Mouse (Mus musculus) thymus, postnatal 0 days (tissue): ENCODE results near the gene Impdh2. TPM values are rescaled to one million over a fixed set of nuclear protein-coding genes. Genes with fewer than 3 reads are reported as not detected.

Experiments
- DNase-seq: peaks from one replicate; pipeline ENCODE4 v3.0.0-alpha.2; 2015; ENCODE audit warnings: low spot score
- polyA plus RNA-seq: library from polyadenylated mRNA; unstranded; fragments of >200 nt; fragmentation: Nextera tagmentation; extraction: Ambion mirVana; gene quantifications from 2 replicates; pipeline ENCODE4 v1.2.1, GENCODE M21; 2015

The Impdh2 gene
- polyA plus RNA-seq, 1 experiment from 2014 or later, result 161 TPM

DNA sequence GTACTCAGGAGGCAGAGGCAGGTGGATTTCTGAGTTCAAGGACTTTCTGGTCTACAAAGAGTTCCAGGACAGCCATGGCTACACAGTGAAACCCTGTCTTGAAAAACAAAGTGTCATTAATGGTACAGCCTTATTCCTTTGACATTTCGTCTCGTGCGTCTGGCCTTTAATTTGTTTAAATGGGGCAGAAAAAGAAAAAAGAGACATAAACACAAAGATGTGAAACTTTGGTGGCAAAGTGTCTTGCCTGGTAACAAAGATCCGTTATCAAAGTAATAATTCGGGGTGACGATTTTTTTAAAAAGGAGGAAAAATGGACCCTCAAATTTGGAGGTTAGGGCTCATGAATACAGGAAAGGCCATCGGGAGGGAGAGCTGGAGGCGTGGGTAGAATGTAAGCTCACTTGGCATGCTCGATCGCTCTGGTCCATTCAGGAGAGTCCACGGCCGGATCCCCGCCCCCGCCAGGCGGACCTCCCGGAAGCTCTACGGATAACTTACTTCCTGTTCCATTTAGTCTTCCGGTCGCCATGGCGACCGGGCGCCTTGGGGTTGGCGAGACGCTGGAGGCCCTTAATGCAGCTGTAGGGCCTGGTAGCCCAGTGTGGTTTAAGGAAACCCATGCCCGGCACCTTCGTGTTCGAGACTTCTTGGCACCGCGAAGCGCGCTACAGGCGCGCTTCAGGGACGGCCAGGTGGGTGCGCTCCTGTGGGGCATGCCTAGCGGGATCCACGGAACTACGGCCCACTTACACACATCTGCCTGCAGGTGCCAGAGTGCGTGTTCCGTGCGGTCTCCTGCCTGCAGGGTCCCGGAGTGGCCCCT is 9.5 kb downstream of the Impdh2 start, which contains the start of gene Dalrd3:
TSS of gene Dalrd3 (plus strand) at position 506 of the 826 bp plus-strand sequence.
- peak; percentile 93 for DNase-seq

DNA sequence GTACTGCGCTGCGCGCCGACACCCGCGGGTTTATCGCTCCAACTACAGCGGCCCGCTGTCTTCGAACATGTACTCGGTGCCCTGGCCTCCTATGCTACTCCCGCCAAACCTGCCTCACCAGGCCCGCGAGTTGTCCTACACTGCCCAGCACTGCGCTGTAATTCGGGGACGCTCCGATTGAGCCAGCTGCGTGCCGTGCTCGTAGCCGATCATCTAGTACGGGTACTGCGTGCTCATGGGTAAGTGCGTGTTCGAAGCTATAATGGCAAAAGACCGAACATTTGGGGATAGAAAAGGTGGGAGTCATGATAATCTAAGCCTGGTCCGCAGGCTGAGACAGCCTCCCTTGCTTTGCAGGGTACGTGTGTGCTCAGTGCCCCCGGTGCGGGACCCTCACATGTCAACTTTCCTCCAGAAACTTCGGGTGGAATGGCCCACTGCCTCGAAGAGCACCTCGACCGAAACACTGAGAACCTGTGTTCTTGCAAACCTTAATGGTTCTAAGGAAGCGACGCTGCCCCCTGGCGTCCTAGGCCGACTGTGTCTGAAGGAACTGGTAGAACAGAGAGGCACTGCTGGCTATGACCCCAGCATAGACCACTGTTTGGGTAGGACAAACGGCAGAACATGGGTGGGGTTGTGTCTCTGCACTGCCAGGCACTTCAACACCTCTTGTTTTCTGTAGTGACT is 10.3 kb downstream of the Impdh2 start:
- DNase-seq, result peak; percentile 90

DNA sequence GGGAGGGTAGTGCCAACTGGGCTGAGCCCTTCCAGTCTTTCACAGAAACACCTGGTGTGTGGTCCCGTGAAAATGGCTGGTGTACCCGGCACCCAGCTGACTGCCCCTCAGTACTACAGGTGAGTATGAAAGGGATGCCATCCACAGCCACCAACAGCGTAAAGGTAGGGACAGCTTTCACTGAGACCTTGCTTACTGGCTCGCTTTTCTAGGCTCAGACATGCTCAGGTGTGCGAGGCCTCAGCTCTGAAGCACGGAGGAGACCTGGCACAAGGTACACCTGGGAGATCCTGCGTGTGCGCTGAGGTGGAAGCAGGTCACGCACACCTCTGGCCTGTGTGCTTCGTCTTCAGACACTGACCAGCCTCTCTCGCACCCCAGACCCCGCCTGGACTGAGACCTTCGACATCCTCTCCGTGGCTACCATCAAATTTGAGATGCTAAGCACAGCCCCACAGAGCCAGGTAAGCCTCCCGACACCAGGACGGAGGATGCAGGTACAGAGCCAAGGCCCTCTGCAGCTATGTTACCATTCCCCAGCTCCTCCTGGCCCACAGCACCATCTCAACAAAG is 11.4 kb downstream of the Impdh2 start:
- DNase-seq, result no peak

DNA sequence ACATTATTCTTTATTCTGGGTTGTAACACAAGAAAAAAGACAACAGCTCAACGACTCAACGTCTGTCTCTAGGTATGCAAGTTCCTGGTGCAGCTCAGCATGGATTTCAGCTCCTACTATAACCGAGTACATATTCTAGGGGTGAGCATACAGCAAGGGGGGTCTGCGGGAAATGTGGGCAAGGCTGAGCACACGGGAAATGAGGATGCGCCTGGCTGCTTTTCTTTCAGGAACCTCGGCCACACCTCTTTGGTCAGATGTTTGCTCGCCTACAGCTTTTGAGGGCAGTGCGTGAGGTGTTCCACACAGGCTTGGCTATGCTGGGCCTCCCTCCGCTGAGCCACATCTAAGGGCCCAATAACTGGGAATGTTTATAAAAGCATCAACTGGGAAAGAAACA is 12.2 kb downstream of the Impdh2 start:
- no peak for DNase-seq

DNA sequence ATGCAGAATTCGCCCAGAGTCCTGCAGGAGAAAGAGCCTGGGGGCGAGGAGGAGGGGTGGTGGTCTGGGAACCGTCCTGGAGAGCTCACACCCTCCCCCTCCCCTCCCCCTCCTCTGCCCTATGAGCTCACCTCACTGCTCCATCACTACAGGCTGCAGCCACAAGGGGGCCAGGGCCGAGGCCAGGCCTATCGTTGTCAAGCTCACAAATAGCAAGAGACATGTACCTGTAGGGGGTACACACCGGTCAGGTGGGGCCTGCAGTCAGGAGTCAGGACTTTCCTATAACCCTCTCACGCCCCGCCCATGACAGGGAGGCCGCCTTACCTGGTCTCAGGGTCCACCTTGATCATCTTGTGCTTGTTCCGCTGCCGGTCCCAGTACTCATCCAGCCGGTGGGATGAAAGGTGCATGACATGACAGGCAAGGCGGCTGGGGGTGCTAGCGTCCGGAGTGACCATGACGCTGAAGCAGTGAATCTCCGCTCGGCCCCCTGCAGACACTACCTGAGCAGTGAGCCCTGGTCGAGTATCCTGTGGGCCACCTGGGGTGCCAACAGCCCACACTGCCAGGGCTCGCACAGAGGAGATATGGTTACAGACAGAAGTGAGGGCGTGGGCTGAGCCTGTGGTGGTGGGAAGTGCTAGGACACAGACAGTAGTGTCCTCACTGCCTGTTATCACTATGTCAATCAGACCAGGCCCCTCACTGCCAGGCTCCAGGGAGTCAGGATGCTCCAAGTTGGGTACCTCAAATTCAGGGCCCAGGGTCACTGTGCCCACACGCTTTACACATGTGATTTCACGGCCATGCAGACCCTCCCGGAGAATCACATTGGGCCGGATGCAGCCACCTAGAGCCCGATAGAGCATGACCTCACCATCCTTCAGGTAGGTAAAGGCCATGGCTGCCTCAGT is 13.9 kb downstream of the Impdh2 start:
- DNase-seq, result peak; percentile 74

DNA sequence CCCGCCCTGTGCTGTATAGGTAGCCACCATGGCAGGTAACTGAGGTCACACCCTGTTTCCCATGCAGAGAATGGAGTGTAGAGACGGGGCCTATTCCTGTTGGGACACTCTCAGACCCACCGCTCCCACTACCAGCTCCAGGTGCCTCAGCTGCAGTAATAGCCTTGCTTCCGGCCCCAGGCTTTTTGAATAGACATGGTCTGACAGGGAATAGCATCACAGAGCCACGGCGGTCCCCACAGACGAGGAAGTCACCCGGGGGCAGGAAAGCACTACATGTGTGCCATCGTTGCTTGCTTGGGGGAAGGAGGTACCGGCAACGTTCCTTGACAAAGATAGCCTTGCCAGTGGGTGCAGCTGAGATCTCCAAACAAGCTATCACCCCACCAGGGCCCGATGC is 14.8 kb downstream of the Impdh2 start:
- DNase-seq, result no peak

DNA sequence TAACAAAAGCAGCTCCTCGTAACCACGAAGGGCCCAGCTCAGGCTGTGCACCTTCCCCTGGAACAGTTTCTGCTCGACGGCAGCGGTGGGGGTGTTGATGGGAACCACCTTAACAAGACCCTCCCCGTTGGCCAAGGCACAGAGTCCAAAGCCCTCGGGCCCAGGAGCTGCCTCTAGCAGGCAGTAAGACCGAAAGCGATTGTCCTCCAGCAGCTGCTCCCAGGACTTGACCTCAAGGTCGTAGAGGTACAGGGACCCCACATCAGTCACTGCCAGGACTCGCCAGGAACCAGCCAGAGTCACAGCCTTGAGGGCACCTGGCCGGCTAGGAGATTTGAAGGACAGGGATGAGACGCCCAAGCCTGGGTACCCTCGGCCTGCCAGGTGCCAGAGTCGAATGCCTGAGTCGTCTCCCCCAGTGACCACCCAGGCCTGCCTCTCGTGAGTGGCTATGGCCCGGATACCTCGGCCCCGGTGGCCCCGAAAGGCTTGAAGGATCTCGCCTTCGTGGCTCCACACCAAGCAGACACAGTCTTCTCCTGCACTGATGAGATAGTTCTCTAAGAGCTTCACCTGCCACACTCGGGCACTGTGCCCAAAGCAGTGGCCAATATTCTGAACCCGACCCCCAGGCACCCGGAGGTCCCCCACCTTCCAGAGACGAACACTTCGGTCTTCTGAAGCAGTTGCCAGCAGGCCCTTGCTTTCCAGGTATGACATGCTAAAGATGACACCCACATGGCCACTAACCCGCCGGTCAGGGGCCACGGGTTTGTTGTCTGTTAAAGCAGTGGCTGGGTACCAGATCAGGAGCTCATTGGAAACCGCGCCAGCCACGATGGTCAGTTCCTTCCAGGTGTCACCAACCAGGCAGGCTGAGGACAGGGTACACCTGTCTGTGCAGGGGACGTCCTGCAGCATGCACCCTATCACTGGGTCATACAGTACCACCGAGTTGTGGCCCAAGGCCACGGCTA is 15.5 kb downstream of the Impdh2 start:
- no peak for DNase-seq

DNA sequence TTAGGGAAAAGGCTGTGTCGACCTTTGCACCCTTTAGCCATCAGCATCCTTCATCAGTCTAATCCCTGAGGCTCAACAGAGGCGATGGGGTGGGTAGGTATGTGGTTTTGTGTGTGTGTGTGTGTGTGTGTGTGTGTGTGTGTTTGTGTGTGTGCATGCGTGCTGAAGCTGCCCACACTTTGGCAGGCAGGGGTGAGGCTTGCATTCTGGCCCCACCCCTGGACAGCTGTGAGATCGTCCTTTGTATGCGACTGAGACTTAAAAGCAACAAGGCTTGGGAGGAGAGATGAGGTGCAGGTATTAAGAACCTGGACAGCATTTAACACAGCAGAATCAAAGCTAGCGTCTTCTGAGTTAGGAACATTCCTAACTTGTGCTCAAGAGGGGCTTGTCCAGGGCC is 16.9 kb downstream of the Impdh2 start:
- DNase-seq, result no peak

DNA sequence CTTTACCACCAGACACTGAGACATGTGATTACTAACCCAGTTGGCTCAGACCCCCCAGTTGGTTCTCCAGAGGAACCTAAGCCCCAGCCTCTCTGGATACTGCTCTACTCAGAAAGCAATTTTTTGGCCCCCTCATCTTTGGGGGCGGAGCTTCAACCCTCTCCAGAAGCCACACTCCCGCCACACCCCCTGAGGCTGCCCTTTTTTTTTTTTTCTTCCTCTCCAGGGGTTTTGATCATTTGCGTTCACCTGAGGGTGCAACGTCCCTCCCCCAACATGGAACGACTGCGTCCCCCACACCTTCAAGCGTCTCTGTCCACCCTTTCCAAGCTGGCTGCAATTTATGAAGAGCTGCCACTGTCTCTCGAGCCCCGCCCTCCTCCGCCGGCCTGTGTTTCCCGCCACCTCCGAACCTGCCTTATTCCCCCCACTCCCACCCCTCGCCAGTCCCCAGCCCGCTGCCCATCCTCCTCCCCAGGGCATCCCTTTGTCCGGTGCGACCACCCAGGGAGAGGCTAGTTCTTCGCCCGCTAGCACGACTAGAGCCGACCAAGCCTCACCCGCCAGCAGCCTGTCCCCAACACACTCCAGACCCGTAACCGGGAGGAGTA is 18.0 kb downstream of the Impdh2 start:
- DNase-seq, result peak; percentile 43

DNA sequence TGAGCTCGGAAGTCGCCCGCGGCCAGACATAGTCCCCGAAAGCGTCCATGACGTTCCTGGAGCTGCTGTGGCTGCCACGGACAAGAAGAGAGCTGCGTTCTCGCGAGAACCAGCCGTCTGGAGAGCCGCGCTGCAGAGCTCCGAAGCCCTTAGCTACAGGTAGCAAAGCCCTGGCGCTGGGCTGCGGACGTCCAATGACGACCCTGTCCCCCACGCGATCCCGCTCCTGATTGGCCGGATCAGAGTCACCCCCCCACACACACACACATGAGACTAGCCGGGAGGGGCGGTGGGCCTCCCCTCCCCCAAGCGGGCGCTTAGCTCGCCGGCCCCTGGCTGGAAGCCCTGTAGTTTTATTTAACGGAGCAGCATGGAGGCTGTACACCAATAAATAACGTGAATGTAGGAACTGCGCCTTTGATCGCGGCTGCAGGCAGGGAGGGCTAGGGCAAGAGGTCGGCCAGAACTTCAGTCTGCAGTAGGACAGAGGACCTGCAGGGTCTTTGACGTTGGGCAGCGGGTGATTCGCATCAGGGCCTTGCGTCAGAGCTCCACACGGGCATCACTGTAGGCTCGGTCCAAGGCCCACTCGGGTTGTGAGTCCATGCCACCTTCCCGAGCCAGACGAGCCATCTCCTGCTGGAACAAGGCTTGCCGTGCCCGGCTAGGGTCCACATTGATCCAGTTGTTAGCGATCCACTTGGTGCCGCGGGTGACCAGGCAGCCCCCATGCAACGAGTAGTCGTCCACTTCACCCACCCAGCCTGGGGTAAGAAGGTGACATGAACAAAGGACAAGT is 18.7 kb downstream of the Impdh2 start, which contains the start of gene Wdr6:
TSS of gene Wdr6 (minus strand) at position 195 of the 799 bp plus-strand sequence.
- DNase-seq, result peak; percentile 95

DNA sequence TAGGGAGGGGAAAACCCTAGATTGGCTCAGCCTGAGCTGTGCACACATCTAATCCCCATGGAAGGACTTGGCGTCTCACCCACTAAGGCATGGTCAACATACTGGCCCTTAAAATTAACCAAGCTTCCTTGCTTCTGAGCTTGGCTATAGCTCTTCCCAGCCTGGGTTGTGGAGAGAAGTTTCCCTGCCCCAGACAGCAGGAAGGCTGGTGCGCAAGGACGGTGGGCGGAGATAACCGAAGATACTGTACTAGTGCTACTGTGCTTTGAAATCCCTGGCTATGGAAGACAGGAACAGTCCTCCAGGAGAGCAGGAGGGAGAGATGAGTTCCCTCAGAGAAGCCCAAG is 19.2 kb downstream of the Impdh2 start:
- DNase-seq, result no peak

DNA sequence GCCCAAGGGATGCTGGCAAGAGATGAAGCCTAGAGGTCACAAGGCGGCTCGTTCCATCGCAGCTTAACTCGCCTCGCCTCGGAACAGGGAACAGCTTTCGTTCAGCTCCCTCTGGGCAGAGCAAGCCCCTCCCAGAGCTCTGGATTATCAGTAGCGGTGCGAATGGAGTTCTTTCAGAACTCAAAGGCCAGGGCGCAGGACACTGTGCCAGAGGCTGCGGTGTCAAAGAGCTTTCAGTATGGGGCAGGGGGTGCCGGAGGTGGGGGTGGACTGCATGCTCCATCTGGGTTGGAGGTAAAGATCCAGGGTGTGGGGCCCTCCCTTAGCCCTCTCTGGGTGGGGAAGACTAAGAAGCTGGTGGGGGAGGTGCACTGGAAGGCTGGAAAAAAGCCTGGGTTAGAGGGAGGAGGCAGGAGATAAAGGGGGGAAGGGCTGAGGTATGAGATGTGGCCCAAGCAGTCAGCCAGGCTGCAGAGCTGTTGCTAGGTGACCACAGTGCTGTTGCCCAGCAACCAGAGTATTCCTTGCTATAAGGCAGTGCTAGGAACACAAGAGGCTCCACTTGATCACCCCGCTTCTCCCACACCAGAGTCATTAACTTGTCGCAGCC is 27.6 kb downstream of the Impdh2 start:
- DNase-seq, result no peak

DNA sequence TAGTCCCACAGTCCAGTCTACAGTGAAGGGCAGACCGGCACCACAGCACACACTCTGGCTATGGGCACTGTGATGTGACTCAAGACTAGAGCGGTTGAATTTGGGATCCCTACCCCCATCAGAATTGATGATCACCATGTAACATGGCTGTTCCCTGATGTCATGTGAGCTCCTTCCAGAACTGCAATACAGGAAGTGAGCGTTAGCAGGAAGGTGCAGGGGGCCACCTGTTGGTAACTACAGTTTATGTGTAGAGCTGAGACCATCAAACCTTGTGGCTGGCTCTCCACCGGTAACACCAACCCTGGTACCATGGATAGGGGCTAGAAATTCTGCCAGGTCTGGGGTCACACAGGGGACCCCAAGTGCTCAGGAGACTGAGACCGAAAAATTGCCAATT is 29.1 kb downstream of the Impdh2 start:
- peak; percentile 61 for DNase-seq

DNA sequence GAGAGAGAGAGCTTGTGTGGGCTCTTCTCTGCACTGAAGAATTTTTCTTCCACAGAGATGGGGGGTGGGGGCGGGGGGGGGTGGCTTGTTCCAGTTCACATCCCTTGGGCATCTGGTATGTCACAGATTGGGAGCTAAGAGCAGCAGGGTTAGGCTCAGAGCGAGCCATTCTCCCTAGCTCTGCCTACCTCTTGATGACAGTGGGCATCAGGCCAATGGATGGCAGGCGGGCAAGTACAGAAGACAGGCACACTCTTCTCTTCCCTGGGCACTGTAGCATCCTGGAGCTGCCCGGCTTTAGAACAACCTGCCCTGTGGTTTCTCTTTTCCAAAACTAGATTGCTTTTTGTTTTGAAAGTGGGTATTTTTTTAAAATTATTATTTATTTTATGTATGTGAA is 31.4 kb downstream of the Impdh2 start:
- no peak for DNase-seq

DNA sequence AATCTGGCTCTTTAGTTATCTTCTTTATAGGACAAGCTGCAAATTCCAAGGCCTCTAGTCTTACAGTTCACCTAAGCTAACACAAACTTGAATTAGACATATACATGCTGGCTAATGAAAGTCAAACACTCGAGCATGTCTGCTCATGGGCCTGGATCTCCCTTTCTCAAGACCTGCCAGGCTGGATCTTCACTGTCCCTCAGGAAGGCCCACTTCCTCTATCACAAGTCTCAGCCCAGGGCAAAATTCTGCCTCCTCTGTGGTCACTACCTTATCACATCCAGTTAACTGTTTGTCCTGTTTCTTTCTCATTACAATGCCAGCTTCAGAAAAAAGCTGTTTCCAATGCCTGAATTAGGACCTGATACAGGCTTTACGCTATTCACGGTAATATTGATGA is 34.3 kb downstream of the Impdh2 start:
- no peak for DNase-seq

DNA sequence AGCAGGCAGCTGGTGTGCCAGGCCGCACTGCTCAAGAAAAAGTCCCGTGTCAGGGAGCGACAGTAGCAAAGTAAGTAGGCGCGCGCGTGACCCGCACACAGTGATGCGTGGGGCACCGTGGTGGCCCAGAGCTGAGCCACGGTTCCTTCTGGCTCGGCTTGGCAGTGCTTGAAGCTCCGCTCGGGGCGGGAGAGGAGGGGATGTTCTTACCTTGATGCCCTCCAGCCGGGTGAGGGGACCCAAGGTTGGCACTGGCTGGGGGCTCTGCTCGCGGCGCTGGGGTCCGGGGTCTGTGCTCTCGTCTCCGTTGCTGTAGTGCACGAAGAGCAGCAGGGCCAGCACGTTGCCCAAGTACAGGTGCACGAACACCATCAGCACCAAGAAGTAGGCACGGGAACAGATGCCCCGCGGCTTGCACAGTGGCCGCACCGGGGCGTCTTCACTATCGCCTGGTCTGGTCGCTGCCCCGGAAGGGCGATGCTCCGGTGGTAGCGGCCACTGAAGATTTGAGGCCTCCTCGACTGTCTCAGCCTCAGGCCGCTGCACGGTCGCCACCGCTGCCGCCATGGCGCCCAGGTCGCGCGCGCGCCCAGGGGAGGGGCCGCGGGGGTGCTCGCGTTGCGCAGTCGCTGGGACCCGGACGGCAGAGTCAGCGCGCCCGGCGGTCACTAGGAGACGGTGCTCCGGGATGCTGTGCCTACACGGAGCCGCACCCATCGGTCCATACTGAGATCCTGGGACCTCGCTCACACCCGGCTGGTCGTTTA is 37.1 kb downstream of the Impdh2 start, which contains the start of gene P4htm:
TSS of gene P4htm (minus strand) at position 670 of the 767 bp plus-strand sequence.
- DNase-seq, result peak; percentile 60

DNA sequence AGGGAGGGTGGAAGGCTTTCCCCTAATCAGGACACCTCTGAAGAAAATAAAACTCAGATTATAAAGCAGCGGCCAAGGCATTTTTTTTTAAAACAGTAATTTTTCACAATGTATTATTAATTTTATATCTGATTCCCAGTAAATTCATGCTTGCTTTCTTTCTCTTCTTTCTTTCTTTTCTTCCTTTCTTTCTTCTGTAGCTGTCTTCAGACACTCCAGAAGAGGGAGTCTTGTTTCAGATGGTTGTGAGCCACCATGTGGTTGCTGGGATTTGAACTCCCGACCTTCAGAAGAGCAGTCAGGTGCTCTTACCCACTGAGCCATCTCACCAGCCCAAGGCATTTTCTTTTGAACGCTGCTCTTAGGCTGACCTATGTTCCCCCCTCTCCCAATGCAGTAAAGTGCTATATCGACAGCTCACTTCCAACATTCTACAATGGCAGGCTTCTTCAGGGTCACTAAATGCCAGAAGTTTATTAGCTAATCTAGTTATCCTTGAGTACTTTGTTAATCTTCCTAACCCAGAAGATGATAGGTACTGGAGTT is 39.0 kb downstream of the Impdh2 start:
- DNase-seq, result peak; percentile 95
